Mouse (Mus musculus) embryo, embryonic 11 days (tissue): Measurements from ENCODE around the gene Atn1.
A peak's percentile ranks its signal among the peaks of the same experiment; 100 is the strongest.
"Not testable (repeated sequence)": the region's sequence is repeated elsewhere in the genome, so short reads cannot be mapped to it uniquely, and the experiment has no call there.

Source experiments
- DNase-seq: peaks from one replicate; pipeline ENCODE4 v3.0.0-alpha.2; 2015

Gene Atn1

GRCm38 (mm10) chr6:124755831-124756595 is at the start of gene Atn1, which contains the start of gene Gm45234:
Gene Atn1 (minus strand): TSS chr6:124756524.
Gene Gm45234 (minus strand): TSS chr6:124756021.
- peak; percentile 86 for DNase-seq

GRCm38 (mm10) chr6:124805341-124806321 is 49.3 kb upstream of the Atn1 start:
- peak; percentile 97 for DNase-seq

- DNase-seq, result no peak
Observed at GRCm38 (mm10) chr6:124804341-124804740, 48.0 kb upstream of the Atn1 start.

- not testable (repeated sequence) for DNase-seq
Observed at GRCm38 (mm10) chr6:124803691-124804090, 47.4 kb upstream of the Atn1 start.

- DNase-seq, result no peak
Observed at GRCm38 (mm10) chr6:124803061-124803460, 46.7 kb upstream of the Atn1 start.

GRCm38 (mm10) chr6:124802400-124802799 is 46.1 kb upstream of the Atn1 start:
- DNase-seq, result peak; percentile 30

GRCm38 (mm10) chr6:124796200-124796599 is 39.9 kb upstream of the Atn1 start:
- DNase-seq, result no peak

- no peak for DNase-seq
Observed at GRCm38 (mm10) chr6:124795781-124796180, 39.5 kb upstream of the Atn1 start.

- DNase-seq, result no peak
Observed at GRCm38 (mm10) chr6:124791911-124792310, 35.6 kb upstream of the Atn1 start.

- no peak for DNase-seq
Observed at GRCm38 (mm10) chr6:124790121-124790520, 33.8 kb upstream of the Atn1 start.

GRCm38 (mm10) chr6:124789519-124789918 is 33.2 kb upstream of the Atn1 start:
- DNase-seq, result no peak

GRCm38 (mm10) chr6:124787722-124788121 is 31.4 kb upstream of the Atn1 start:
- no peak for DNase-seq

GRCm38 (mm10) chr6:124786756-124787420 is 30.6 kb upstream of the Atn1 start:
- no peak for DNase-seq

GRCm38 (mm10) chr6:124782436-124782835 is 26.1 kb upstream of the Atn1 start:
- DNase-seq, result peak; percentile 77

GRCm38 (mm10) chr6:124780917-124781316 is 24.6 kb upstream of the Atn1 start:
- DNase-seq, result no peak

GRCm38 (mm10) chr6:124779984-124780416 is 23.7 kb upstream of the Atn1 start:
- DNase-seq, result no peak

- DNase-seq, result peak; percentile 83
Observed at GRCm38 (mm10) chr6:124779222-124779983, 23.1 kb upstream of the Atn1 start, which contains the start of gene Lrrc23. Gene Lrrc23 (minus strand): TSS chr6:124779727.

- DNase-seq, result no peak
Observed at GRCm38 (mm10) chr6:124770511-124770910, 14.2 kb upstream of the Atn1 start.

GRCm38 (mm10) chr6:124770013-124770412 is 13.7 kb upstream of the Atn1 start:
- DNase-seq, result no peak

GRCm38 (mm10) chr6:124769101-124769765 is 12.9 kb upstream of the Atn1 start, which contains the start of gene Eno2:
Gene Eno2 (minus strand): TSS chr6:124769673.
- peak; percentile 74 for DNase-seq

GRCm38 (mm10) chr6:124768704-124769044 is 12.3 kb upstream of the Atn1 start:
- no peak for DNase-seq
